Mouse (Mus musculus) heart, embryonic 16.5 days (tissue): ENCODE data around the gene Arhgap1. TPM values are rescaled to one million over a fixed set of nuclear protein-coding genes. Genes with fewer than 3 reads are reported as not detected.

Source experiments
- ATAC-seq: fragments of 200-750 bp; cut with Nextera tagmentation; replicated peaks from 2 replicates; pipeline ENCODE4 v1.8.0; 2017; ENCODE audit warnings: moderate number of reproducible peaks; ENCODE audit not compliant: insufficient read depth, low FRiP score; ENCODE audit errors: extremely low read depth
- H3K27ac ChIP-seq: fragments of 300-500 bp; sonication (generic); 2 replicates; pipeline ENCODE4 v1.5.1; 2014; ENCODE audit warnings: mild to moderate bottlenecking, low read length, control low read depth, moderate library complexity
- H3K27me3 ChIP-seq: fragments of 300-500 bp; sonication (generic); 2 replicates; pipeline ENCODE4 v1.6.1; 2014; ENCODE audit warnings: low read length, mixed read lengths; ENCODE audit not compliant: control insufficient read depth, insufficient read depth
- H3K36me3 ChIP-seq: fragments of 300-500 bp; sonication (generic); 2 replicates; pipeline ENCODE4 v1.6.1; 2014; ENCODE audit not compliant: control insufficient read depth, insufficient read depth
- H3K4me1 ChIP-seq: fragments of 300-500 bp; sonication (generic); 2 replicates; pipeline ENCODE4 v1.6.1; 2014; ENCODE audit warnings: low read length, mixed read lengths; ENCODE audit not compliant: control insufficient read depth, insufficient read depth
- H3K4me2 ChIP-seq: fragments of 300-500 bp; sonication (generic); 2 replicates; pipeline ENCODE4 v1.6.1; 2014; ENCODE audit warnings: low read depth, mild to moderate bottlenecking, control low read depth, low read length
- H3K4me3 ChIP-seq: fragments of 300-500 bp; sonication (generic); 2 replicates; pipeline ENCODE4 v1.5.1; 2014; ENCODE audit warnings: mild to moderate bottlenecking, control low read depth, low read length
- H3K9ac ChIP-seq: fragments of 300-500 bp; sonication (generic); 2 replicates; pipeline ENCODE4 v1.6.1; 2014; ENCODE audit warnings: low read length, control low read depth
- H3K9me3 ChIP-seq: fragments of 300-500 bp; sonication (generic); replicated peaks from 2 replicates; pipeline ENCODE4 v1.6.1; 2016; ENCODE audit warnings: low read length; ENCODE audit not compliant: control insufficient read depth
- WGBS: fragments of 180-500 bp; shearing (Covaris S2); extraction: QIAGEN DNeasy Blood & Tissue Kit; methylation state at CpG from one replicate; pipeline ENCODE4 v1.1.7; 2014; 5-methylcytosine and 5-hydroxymethylcytosine counted together
- polyA plus RNA-seq: library from polyadenylated mRNA; unstranded; fragments of >200 nt; fragmentation: Nextera tagmentation; extraction: Ambion mirVana; gene quantifications from 2 replicates; pipeline ENCODE4 v1.2.1, GENCODE M21; 2015

Arhgap1 gene
- polyA plus RNA-seq, 1 experiment from 2014 or later: 122 TPM

DNA sequence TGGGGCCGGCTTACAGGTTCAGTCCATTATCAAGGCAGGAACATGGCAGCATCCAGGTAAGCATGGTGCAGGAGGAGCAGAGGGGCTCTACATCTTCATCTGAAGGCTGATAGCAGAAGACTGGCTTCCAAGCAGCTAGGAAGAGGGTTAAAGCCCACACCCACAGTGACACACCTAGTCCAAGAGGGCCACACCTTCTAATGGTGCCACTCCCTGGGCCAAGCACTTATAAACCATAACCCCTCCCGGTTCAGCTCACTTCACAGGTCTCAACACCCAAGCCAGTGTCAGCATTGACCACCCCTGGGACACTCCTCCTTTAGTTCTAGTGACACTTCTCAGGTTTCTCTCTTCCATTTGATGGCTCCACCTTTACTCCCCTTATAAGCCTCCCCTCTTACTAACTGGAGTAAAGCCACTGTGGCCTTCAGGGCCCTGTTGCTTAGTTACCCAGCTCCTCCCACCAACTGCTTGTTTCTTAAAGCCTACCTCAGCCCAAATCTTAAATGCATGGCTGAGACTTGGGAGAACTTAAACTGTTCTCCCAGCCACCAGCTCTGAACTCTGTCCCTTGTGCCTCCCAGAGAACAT, 6.7 kb upstream of the Arhgap1 start:
- no peaks in the 10 kb centered on the region for H3K27me3 ChIP-seq
- ATAC-seq: no peak
- H3K4me3 ChIP-seq: no peak overlapping the region
- H3K27ac ChIP-seq: no peak overlapping the region
- H3K9ac ChIP-seq: no peak overlapping the region
- WGBS: 89% methylated on average over 2 of the region's 2 CpGs
- no peaks in the 10 kb centered on the region for H3K4me1 ChIP-seq
- no peak overlapping the region for H3K4me2 ChIP-seq
- H3K36me3 ChIP-seq: peaks cover 45% of the 10 kb centered on the region
- H3K9me3 ChIP-seq: no peaks in the 10 kb centered on the region

DNA sequence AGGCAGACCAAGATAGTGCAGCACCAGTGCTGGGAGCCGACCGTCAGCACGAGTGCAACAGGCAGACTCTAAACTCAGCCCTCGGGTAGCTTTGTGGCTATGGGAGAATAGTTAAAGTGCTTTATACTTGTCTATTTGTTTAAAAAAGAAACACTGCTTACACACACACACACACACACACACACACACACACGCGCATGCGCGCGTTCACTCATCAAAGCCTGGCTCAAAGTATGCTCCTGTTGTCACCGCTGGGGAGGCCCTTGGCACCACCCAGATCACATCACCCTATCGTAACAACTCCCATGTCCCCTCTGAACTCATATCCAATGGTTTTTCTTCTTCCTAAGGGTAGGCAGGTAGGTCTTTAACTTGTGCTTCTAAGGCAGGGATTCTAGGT, 5.6 kb upstream of the Arhgap1 start:
- Histone ChIP-seq H3K36me3 (peaks cover 45% of the 10 kb centered on the region), H3K4me1 (peaks cover 5% of the 10 kb centered on the region), H3K27ac (no peak overlapping the region), H3K4me3 (no peak overlapping the region), H3K9ac (no peak overlapping the region), H3K9me3 (no peaks in the 10 kb centered on the region), H3K4me2 (no peak overlapping the region), H3K27me3 (no peaks in the 10 kb centered on the region)
- no peak for ATAC-seq
- WGBS: 94% methylated on average over 11 of the region's 11 CpGs

DNA sequence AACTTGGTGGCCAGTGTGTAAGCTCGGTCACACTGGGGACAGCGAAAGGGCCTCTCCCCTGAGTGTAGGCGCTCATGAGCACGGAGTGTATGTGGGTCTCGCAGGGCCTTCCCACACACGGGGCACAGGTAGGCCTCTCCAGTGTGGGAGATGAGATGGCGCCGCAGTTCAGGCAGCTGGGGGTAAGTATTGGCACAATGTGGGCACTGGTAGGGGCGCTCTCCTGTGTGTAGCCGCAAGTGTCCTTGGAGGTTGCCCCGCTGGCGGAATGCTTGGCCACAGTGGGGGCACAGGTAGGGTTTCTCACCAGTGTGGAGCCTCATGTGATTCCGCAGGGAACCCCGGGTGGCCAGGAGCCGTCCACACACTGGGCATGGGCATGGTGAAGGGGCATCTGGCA, 4.3 kb upstream of the Arhgap1 start:
- no peaks in the 10 kb centered on the region for H3K9me3 ChIP-seq
- ATAC-seq: no peak

DNA sequence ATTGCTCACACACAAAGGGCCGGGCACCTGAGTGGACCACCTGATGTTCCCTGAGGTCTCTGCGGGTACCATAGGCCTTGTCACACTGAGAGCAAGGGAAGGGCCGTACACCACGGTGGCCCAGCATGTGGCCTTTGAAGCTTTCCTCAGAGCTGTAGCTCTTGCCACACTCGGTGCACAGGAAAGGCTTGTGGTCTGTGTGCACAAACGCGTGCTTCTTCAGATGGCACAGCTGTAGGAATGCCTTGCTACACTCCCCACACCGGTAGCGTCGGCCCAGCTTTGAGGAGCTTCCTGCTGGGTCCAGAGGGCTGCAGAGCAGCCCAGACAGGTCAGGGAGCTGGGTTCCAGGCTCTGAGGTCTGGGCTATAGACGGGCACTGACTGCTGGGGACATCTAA, 3.8 kb upstream of the Arhgap1 start:
- peaks cover 6% of the 10 kb centered on the region for H3K4me1 ChIP-seq
- H3K4me3 ChIP-seq: no peak overlapping the region
- peaks cover 45% of the 10 kb centered on the region for H3K36me3 ChIP-seq
- ATAC-seq: no peak
- no peaks in the 10 kb centered on the region for H3K27me3 ChIP-seq
- H3K9ac ChIP-seq: no peak overlapping the region
- 86% methylated on average over 11 of the region's 11 CpGs for WGBS
- no peaks in the 10 kb centered on the region for H3K9me3 ChIP-seq
- H3K4me2 ChIP-seq: no peak overlapping the region
- H3K27ac ChIP-seq: no peak overlapping the region

More for the DNA sequence above, 4.3 kb upstream of the Arhgap1 start:
- H3K9ac ChIP-seq: no peak overlapping the region
- H3K4me2 ChIP-seq: no peak overlapping the region
- H3K4me3 ChIP-seq: no peak overlapping the region
- H3K4me1 ChIP-seq: peaks cover 5% of the 10 kb centered on the region
- no peak overlapping the region for H3K27ac ChIP-seq
- WGBS: 95% methylated on average over 15 of the region's 15 CpGs
- no peaks in the 10 kb centered on the region for H3K27me3 ChIP-seq
- peaks cover 45% of the 10 kb centered on the region for H3K36me3 ChIP-seq

DNA sequence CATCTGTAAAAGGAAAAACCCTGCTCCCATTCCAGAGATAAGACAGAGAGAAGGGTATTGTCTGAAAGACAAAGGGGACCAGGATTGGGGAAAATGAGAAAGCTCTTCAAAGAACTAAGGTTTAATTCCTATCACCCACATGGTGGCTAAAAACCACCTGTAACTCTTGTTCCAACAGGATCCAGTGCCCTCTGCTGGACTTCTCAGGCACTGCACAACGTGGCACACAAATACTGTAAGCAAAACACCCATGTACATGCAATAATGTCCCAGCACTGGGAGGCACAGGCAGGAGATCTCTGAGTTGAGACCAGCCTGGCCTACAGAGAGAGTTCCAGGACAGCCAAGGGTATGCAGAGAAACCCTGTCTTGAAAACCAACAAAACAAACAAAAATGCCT, 2.9 kb upstream of the Arhgap1 start:
- ATAC-seq: no peak
- Histone ChIP-seq H3K4me1 (peaks cover 14% of the 10 kb centered on the region), H3K27ac (no peak overlapping the region), H3K27me3 (no peaks in the 10 kb centered on the region), H3K9ac (no peak overlapping the region), H3K36me3 (peaks cover 45% of the 10 kb centered on the region), H3K4me2 (no peak overlapping the region), H3K9me3 (no peaks in the 10 kb centered on the region), H3K4me3 (no peak overlapping the region)
- 39% methylated on average over 1 of the region's 1 CpGs for WGBS

DNA sequence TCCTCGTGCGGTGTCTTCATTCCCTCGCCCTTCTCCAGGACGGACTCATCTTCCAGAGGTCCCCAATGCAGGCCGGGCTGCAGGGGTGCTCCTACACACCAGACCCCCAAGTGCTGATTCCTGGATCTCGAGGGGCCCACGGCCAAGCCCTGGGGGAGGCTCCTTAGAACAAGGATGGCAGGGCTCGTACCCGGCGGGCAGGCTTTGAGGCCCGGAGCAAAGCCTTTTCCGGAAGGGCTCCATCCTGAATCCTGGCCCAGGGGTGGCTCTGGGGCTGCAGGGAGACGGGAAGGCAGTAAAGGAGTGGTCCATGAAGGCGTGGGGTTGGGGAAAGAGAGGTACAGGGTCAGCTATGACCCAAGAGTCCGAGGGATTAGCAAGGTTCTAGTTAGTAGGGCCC, 508 bp upstream of the Arhgap1 start:
- peaks cover 34% of the 10 kb centered on the region for H3K4me1 ChIP-seq
- peak overlapping the region; percentile 61 for H3K4me3 ChIP-seq
- ATAC-seq: peak; percentile 3; the same call in 1 of the 2 replicates
- peaks cover 36% of the 10 kb centered on the region for H3K36me3 ChIP-seq
- H3K27ac ChIP-seq: peak overlapping the region; percentile 86
- peak overlapping the region; percentile 80 for H3K9ac ChIP-seq
- H3K27me3 ChIP-seq: no peaks in the 10 kb centered on the region
- peak overlapping the region; percentile 91 for H3K4me2 ChIP-seq
- 2% methylated on average over 15 of the region's 15 CpGs for WGBS
- H3K9me3 ChIP-seq: no peaks in the 10 kb centered on the region

DNA sequence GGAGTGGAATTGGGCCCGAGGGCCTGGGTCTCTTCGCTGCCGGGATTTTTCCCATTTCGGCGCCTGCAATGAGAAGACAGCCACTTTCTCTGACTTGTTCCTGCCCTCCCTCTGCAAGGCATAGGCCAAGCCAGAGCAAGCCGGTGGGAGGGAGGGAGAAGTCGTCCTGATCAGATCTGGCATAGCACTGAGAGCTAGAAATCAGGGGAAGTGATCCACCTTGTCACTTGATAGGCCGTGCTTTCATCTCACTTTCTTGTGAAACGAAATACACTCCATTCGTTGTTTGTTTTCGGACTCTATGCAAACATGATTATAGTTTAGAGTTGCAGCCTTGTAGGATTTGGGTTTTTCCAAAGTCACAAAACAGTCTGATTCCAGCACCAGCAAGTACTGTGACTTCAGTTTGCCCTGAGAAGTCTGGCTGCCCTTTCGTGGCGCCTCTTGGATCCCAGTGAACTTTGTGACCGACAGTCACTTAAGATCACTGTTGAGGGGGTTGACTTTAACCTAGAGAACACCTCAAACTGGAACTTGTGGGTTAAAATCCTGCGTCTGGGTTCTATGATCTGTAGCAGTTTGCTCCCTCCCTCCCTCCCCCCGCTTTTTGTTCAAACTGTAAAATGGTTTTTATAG, 818 bp downstream of the Arhgap1 start:
- WGBS: 7% methylated on average over 16 of the region's 16 CpGs

DNA sequence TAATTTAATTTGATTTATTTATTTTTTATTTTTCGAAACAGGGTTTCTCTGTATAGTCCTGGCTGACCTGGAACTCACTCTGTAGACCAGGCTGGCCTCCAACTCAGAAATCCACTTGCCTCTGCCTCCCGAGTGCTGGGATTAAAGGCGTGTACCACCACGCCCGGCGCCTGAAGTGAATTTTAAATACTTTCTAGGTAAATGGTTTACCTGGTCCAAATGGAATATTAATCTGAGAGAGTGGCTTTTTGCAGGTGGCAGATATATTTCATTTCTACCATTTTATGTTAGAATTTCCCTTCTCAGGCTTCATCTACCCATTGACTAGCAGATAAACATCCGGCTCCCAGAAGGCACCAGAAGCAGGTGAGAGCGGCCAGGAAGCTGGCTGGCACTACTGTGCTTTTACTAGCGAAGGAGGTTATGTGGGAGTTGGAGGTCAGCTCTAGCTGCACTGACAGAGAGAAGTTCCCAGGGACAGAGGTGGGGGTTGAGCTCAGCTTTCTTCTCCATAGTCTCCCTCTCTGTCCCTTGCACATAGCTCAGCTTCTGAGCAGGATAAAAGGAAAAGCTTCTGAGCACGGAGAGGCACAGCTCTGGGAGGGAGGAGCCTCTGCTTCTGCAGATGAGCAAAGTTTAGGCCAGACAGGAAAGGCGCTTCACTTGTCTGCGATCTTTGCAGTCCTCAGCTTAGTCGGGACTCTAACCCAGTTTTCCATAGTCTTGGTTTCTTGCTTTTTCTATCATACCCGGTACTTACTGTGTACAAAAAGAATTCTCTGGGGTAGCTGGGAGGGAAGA, 2.0 kb downstream of the Arhgap1 start:
- WGBS: 65% methylated on average over 14 of the region's 14 CpGs
- Histone ChIP-seq H3K27me3 (no peaks in the 10 kb centered on the region), H3K4me2 (peak overlapping the region; percentile 83; the same call in 1 of the 2 replicates), H3K4me3 (0 out of 2 replicates have a peak overlapping the region, but pooled peaks have one; percentile 7), H3K4me1 (peaks cover 54% of the 10 kb centered on the region), H3K27ac (peak overlapping the region; percentile 41), H3K9me3 (no peaks in the 10 kb centered on the region), H3K36me3 (peaks cover 19% of the 10 kb centered on the region), H3K9ac (peak overlapping the region; percentile 41)
- ATAC-seq: no peak

More for the DNA sequence above, 818 bp downstream of the Arhgap1 start:
- H3K4me3 ChIP-seq: peak overlapping the region; percentile 61
- peak overlapping the region; percentile 83 for H3K4me2 ChIP-seq
- H3K27me3 ChIP-seq: no peaks in the 10 kb centered on the region
- H3K27ac ChIP-seq: peak overlapping the region; percentile 86
- no peaks in the 10 kb centered on the region for H3K9me3 ChIP-seq
- peaks cover 31% of the 10 kb centered on the region for H3K36me3 ChIP-seq
- peak; percentile 44 for ATAC-seq
- H3K4me1 ChIP-seq: peaks cover 43% of the 10 kb centered on the region
- H3K9ac ChIP-seq: peak overlapping the region; percentile 82

DNA sequence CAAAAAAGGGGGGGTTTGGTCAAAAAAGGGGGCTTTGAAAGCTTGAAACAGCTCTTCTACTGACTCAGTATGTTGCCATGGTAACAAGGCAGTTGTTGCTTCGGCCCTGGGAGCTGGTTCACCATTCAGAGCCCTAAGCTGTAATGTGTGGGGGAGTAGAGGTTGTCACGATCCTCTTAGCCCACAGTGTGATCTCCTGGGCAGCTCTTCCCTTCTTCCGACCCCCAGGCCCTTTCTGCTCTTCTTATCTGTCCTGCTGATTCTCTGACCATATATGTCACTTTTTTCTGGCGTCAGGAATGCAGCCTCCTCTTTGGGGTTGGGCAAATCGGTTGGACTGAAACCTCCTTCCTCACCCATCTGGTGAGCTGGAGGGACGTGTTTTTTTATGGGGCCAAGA, 3.2 kb downstream of the Arhgap1 start:
- Histone ChIP-seq H3K27me3 (no peaks in the 10 kb centered on the region), H3K27ac (peak overlapping the region; percentile 64), H3K9me3 (no peaks in the 10 kb centered on the region), H3K9ac (peak overlapping the region; percentile 42), H3K4me3 (no peak overlapping the region), H3K4me2 (peak overlapping the region; percentile 33), H3K4me1 (peaks cover 56% of the 10 kb centered on the region), H3K36me3 (peaks cover 16% of the 10 kb centered on the region)
- WGBS: 25% methylated on average over 6 of the region's 6 CpGs
- ATAC-seq: no peak
